Mouse (Mus musculus) left cerebral cortex, postnatal 4 days (tissue): ENCODE results near the gene Ampd2. TPM values are rescaled to one million over a fixed set of nuclear protein-coding genes. Genes with fewer than 3 reads are reported as not detected.
A peak's percentile ranks its signal among the peaks of the same experiment; 100 is the strongest.

Experiments used
- DNase-seq: peaks from one replicate; pipeline ENCODE4 v3.0.0-alpha.2; 2022
- intact Hi-C: fragments of 180-260 bp; cut with DNase I; formaldehyde crosslinking; loops from one replicate; pipeline ENCODE4 v1.15.1; 2025
- total RNA-seq, 2 experiments: library from RNA; stranded (reverse); gene quantifications; 2 replicates each; pipeline ENCODE4 v1.2.3; 2021

Ampd2 gene
- 10 to 100 TPM; 65.3 to 75.4 TPM for total RNA-seq

DNA sequence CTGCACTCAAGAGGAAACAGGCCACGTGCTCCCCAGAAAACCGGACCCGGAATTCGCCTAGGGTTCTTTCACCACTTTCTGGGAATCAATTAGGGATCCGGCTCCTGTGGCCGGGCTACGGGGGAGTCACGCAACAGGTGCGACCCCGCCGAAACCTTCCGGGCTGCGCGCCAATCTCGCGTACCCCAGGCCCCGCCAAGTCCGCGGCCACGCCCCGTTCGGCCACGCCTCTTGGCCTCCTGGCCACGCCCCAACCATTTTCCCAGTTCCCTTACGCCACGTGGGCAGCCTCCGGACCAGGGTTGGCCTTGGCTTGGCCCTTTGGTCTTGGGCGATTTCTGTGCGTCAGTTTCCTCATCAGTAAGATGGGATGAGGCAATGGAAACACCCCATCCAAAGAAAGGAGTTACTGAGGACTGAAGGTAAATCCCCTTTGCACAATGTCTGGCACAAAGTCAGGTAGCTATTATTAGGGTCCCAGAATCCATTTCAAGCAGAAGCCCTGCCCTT lies at the start of gene Ampd2:
Gene Ampd2, minus strand, starts transcription at position 182 of the 510 bp plus-strand sequence.
- DNase-seq: peak; percentile 73
- intact Hi-C loops: no loop called here

DNA sequence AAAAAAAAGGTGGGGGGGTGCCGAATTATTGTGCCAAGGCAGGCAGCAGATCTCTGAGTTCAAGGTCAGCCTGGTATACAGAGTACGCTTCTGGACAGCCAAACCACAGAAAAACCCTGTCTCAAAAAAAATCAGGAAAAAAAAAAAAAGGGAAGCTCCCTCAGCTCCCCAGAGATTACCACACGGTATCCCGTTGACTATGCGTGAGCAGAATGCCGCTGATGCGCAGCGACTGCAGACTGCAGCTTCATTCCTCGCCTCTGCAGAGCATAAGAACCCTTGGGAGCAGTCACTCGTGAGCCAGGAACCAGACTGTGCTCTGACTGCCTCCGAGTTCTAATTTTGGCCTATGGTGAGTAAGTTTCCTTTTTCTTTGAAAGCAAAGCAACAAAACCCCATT lies 48.2 kb upstream of the Ampd2 start:
- no peak for DNase-seq
- intact Hi-C loops: no loop called here

DNA sequence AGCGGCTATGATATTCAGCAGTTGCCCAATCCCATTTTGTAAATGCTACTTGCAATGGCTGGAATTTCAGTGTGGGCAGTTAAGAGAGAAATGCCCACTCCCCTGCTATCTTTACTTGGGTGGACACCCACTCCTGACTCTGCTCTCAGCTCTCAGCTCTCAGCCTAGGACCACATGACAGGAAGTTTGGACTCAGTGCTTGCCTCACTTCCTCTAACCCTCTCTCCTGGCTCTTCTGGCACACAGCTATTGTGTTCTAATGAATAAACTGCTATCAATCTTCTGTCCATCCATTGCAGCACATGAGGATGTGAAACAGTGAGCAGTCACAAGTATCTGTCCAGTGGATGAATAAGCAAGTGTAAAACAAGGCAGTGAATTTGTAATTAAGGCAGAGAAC lies 46.0 kb upstream of the Ampd2 start:
- intact Hi-C loops: no loop called here
- DNase-seq: no peak

DNA sequence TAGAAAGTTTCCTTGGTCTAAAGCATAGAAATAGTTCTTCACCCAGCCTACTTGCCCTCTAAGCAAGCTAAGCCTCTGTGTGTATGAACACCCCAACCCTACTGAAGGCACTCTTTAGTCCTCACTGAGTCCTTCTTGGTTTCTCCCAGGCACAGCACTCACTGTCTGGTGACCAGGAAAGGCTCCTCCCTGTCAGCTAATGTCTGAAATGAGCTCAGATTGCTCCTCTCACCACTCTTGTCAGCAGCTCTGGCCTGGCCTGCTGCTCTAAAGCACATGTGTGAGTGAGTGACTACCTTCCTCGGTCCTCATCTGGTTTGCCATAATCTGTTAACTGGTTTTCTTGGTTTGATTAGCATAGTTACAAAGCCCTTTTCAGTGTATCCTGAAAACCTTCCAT lies 45.4 kb upstream of the Ampd2 start:
- no peak for DNase-seq
- intact Hi-C loops: no loop called here

DNA sequence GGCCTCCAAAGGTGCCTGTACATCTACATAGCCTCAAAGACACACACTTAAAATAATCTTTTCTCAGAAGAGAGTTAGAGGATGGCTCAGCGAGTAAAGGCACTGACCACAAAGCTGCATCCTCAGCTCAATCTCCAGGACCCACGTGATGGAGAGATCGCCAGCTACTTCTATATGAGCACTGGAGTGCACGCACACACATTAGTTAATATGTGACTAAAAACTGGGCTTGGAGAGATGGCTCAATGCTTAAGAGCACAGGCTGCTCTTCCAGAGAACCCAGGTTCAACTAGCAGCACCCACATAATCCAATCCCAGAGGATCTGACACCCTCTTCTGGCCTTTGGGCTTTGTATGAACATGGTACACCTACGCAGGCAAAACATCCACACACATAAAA lies 44.8 kb upstream of the Ampd2 start:
- DNase-seq: no peak
- intact Hi-C loops: no loop called here

DNA sequence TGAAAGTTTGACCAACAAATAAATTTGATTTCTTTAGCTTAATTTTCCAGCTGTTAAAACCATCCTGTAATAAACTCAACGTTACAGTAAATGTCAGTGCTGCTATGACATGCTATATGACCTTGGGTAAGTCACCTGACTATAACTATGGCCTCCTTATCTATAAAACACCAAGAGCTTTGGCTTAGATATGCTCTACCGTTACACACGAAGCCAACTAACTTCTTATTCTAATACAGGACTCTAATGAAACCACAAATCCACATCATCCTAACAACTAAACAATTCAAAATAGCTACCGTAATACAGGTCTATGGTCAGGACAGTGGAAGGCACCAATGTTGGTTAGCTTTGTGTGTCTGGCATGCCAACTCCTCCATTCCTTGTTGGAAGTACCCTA lies 43.4 kb upstream of the Ampd2 start:
- DNase-seq: no peak
- intact Hi-C loops: no loop called here

DNA sequence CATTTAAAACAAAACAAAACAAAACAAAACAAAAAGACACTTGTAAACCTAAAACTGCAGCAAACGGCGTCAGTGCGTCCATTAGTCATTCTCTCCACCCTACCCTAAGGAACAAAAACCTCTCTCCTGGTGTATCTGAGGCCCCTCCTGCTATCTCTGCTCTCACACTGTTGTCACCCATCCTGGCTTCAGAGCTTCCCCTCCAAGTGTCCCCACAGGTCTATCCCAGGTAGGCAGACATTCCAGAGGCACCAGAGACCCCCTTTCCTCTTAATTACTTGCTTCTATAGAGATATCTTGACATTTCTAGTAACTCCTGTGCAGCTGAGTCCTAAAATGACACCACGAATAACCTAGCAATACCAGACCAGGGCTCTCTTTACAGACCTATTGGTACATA lies 42.9 kb upstream of the Ampd2 start:
- intact Hi-C loops: no loop called here
- DNase-seq: no peak

DNA sequence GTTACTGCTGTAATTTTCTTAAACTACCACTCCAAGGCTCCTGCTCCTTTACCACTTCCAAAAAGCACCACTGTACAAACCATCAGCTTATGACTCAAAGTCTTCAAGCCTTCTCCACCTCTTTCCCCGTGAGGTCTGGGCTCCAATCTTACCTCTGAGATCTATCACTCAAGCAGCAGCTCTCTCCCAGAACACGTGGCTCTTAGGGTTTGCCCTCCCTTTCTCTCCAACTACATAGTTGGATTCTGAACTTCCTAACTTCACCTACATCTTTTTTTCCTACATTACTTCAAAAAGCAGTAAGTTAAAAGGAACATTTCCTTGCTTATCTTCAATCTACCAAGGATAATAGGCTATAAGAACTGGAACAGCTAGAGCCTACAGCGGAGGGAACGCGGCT lies 42.1 kb upstream of the Ampd2 start:
- intact Hi-C loops: no loop called here
- DNase-seq: no peak

DNA sequence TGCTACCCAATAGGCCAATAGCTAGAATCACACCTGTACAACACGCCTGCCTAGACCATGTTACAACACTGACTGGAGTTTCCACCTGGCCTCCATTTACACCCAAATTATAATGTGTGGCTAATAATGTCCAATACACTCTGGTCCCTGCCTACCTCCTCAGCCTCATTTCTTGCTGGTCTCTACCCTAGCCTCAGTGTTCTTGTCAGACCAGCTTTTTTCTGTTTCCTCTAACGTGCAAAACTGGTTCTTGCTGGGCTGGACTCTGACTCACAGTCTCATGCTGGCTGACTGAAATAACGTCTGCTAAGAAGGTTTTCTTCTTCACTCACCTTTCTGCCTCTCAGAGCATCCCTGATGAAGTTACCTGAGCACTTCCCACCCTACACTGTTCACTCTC lies 39.9 kb upstream of the Ampd2 start:
- DNase-seq: no peak
- intact Hi-C loops: no loop called here

DNA sequence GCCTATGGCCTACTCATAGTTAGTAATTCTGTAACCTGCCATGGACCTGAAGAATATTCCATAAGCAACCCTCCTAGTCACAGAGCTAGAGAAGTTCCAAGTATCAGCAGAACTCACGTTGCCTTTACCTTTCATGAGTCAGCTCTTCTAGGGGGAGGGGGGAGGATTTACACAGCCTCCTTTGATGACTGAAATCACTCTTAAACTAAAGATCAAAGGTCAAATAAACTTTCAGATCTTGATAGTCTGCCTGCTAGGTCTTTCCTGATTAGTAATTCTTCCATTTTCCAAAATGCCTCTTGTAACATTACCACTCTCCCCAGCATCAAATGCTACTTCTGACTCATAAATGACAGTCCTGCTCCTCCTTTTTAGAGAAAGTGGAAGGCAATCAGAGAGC lies 37.7 kb upstream of the Ampd2 start:
- intact Hi-C loops: no loop called here
- DNase-seq: no peak

DNA sequence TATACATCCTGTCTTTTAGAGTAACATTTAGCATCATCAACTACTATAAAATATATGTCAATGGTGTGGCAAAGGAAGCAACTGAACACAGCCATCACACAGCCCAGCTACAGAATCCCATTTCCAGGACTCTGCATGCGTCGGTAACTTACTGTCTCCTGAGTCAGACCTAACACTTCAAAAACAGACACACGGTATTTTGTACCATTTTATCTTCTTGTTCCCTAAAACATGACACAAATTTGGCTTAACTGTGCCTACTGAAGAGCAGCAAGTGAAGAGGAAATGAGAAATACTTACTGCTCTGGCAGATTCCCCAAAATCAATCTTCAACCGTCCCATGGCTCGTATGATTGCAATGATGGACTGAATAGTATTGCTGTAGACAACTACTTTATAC lies 36.8 kb upstream of the Ampd2 start:
- intact Hi-C loops: no loop called here
- DNase-seq: no peak

DNA sequence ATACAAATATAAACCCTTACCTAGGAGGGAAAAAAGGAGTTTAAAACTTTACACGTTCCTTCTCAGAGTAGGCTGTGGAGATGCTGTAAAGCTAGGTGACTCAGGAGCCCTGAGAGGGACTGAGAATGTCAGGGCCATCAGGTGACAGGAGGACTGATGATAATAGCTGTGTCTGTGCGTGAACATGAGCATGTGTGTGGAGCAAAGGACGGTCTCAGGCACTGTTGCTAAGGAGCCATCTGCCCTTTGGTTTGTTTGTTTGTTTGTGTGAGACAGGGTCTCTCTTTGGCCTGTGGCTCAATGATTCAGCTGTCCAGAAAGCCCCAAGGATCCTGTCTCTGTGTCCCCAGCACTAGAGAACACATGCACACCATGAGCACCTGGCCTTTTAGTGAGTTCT lies 34.6 kb upstream of the Ampd2 start:
- no peak for DNase-seq
- intact Hi-C loops: no loop called here

DNA sequence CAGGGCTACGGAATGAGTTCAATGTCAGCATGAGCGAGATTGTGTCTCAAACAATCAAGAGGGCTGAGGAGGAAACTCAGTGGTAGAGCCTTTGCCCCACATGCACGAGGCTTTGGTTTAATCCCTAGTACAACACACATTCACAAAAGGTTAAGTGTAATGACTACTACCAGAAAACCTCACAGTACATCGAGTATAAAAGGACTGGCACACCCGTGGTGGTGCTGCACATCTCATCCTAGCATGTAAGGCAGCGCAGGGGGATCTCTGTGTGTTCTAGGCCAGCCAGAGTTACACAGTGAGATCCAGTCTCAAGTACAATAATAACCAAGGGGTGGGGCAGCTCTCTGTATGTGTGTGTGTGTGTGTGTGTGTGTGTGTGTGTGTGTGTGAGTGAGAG lies 31.0 kb upstream of the Ampd2 start:
- DNase-seq: no peak
- intact Hi-C loops: no loop called here

DNA sequence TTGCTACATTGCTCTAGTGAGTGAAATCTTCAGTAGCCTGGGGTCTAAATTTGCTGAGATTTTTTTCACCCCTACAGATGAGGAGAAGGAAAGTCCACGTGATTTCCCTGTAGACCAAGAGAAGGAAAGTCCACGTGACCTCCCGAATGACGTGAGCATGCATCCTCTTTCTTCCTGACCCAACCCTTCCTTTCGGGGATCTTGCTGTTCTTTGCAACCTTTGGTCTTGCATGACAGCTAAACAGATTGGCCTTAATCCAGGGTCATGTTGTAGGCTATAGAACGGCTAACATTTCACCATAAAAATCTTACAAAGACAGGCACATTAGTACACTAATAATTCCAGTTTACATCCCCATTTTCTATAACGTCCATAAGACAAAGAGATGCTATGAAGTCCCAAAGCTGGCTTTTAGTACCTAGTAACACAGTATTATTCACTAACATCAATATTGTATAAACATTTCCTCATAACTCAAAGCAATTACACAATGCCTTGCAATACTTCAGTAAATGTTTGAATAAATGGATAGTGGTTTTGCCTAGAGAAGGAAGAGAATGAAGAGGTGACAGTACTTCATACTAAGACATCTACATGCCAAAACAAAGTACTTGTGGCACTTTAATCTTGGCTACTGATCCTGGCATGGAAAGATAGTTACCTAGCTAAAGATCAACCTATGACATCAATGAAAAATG lies 27.3 kb upstream of the Ampd2 start:
- intact Hi-C loops: no loop called here

DNA sequence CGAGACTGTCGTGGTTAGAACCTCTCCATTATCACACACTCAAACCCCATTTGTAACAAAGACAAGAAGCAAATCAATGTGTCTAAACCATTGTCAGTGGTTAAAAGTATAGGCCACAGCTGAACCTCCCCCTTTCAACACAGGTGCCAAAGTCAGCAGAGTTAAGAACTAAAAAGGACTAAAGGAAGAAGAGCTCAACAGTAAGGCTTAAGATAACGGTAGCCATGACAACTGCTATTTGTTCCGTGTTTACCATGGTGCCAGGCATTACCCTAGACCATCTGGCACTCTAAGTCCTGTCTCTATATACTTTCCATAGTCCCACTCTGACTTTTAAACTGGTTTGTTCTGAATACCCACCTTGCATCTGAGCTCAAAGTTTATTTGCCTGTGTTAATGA lies 26.2 kb upstream of the Ampd2 start:
- no peak for DNase-seq
- intact Hi-C loops: no loop called here

More for the DNA sequence above, 27.3 kb upstream of the Ampd2 start:
- DNase-seq: no peak

DNA sequence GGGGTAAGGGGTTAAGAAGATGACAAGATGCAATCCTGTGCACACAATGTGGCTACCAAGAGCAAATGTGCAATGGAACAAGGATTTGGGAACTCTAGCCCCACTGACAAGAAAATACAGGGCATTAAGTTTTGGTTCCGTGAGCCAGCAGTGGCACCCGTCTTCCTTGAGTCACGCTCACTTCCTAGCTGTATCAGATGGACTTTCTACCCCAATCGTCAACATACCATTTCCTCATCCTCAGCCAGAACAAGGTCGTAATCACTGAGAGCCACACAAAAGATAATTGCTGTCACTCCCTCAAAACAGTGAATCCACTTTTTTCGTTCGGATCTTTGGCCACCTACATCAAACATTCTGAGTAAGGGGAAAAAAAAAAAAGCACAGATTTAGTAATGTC lies 25.8 kb upstream of the Ampd2 start:
- intact Hi-C loops: no loop called here
- no peak for DNase-seq

DNA sequence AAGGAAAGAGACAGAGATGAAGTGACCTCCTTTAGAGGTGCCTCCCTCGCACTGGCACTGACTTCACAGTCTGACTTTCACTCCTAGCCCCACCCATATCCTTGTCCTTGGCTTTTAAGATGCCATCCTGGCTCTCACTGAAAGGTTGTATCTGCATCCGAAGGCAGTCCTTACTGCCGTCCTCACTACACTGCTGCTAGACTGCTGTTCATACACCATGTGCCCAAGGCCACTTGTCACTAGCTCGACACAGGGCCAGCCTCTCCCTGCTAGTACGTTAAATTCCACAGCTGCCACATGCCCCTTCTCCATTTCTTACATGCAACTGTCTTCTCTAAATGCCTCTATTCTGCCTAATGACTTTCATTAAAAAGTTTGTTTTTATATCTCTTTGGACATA lies 24.9 kb upstream of the Ampd2 start:
- no peak for DNase-seq
- intact Hi-C loops: no loop called here

DNA sequence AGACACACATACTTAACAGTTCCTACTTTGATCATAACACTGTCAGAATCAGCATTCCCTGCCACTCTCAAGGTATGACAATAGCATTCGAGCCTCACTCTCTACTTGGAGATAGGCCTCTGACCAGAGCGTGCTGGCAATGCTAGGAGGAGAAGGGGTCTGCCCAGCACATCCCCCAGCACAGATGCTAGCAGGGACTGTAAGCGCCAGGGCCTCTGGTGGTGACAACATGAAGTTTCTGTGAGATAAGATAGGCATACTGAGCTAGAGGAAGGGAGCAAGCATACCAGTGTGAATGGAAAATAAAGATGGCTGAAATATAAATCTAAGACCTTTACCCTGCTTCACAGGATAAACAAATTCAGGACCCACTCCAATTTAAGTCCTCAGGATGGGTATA lies 18.8 kb upstream of the Ampd2 start:
- no peak for DNase-seq
- intact Hi-C loops: no loop called here

DNA sequence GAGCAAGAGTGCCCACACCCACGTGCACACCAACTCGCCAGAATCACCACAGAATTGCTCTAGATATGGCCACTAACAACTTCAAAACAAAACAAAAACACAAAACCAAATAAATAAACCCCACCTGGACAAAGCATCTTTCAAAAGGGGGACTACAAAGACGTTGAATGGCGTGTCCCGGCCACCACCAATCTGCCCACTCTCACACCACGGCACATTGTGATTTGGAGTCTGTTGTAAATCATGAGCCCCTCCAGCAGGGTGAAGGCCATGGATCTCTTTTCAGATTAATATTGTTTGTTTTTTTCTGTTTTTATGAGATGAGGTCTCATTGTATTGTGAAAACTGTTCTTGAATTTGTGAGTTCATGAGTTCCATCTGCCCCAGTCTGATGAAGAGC lies 15.6 kb upstream of the Ampd2 start:
- intact Hi-C loops: no loop called here
- DNase-seq: no peak

DNA sequence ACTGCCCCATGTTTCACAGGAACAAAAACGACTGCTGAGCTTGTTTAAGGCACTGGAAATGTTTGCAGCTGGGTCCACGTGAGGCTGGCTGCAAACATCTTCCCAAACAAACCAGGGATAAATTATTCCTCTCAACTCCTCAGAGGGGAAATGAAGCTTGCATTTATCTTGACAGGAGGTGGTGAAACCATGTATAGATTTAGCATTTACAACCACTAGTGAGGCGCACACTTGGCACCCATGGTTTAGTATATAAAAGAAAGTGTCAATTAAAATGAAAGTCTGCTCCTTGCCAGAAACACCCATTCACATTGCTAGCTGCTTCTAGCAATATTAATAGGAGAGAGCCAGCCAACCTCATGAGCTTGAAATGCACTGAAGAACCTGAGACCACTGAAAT lies 15.1 kb upstream of the Ampd2 start:
- intact Hi-C loops: no loop called here
- no peak for DNase-seq

DNA sequence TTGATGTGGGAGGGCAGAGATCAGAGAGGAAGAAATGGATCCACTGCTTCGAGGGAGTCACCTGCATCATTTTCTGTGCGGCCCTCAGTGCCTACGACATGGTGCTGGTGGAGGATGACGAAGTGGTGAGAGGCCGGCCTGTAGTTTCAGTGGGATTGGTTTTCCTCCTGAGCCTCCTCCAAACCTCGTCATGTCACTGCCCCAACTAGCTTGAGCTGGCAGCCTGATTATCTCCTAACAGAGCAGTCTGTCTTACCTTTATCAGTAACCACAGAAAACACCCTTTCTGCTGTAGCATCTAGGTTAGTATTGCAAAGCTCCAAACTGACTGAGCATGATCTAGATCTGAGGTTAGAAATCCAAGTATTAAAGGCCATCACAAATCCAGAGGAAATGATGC lies 11.9 kb upstream of the Ampd2 start:
- intact Hi-C loops: no loop called here
- DNase-seq: no peak

DNA sequence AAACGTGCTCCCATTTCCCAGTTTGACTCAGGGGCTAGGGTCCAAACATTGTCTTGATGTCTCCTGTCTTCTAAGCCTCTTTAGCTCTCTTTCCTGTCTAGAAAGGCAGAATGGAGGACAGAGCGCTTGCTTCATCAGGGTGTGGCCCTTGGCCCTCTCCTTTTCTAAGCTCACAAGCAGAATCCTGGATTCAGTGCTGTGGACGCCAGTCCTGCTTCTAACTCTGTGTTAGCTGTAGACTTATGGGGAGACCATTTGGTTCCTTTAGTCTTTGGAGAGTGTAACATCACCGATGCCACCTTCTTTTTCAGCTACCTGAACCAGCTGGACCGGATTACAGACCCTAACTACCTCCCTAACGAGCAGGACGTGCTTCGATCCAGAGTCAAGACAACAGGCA lies 11.2 kb upstream of the Ampd2 start:
- no peak for DNase-seq
- intact Hi-C loops: no loop called here

DNA sequence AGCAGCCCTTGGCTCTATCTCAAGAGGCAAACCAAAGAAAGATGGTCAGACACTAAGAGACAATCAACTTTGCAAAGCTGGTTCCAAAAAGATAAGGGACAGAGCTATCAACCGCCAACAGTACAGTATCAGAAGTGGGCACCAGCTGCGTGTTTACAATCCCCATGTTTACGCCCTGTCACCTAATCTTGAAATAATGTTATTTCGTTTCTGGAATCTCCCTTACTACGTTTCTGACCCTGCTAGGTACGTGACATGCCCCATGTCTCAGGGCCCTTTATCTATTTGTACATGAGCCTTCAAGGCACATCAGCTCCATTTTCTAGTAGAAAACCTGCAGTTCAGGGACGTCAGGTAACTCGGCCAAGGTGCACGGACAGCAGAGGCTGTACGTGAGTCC lies 10.3 kb upstream of the Ampd2 start:
- no peak for DNase-seq
- intact Hi-C loops: no loop called here
